Mouse (Mus musculus) MEL (cell line): ENCODE results near the gene Scarb1. TPM values are rescaled to one million over a fixed set of nuclear protein-coding genes. Genes with fewer than 3 reads are reported as not detected.

Source experiments
- DNase-seq: peaks from one replicate; pipeline ENCODE4 v3.0.0; 2011; ENCODE audit warnings: low read depth, low spot score
- H3K27ac ChIP-seq: 2 replicates; pipeline ENCODE4 v1.5.1; 2012; ENCODE audit warnings: low read depth, mild to moderate bottlenecking, control low read depth, low read length, moderate library complexity; ENCODE audit not compliant: control insufficient read depth
- H3K27me3 ChIP-seq, 2 experiments: fragments of 150-350 bp in 1 of 2; sonication (generic) in 1 of 2; 2 replicates each; pipeline ENCODE4 v1.6.1; 2012; ENCODE audit warnings: low read length in 2 of 2, mild to moderate bottlenecking in 2 of 2, improper control_type of control experiment in 1 of 2, moderate library complexity in 1 of 2; ENCODE audit not compliant: insufficient read depth in 2 of 2, control insufficient read depth in 1 of 2
- H3K36me3 ChIP-seq, 2 experiments: 2 replicates each; pipeline ENCODE4 v1.6.1; 2012 to 2014; ENCODE audit warnings: low read length in 2 of 2, improper control_type of control experiment in 1 of 2, inconsistent platforms in 1 of 2, mild to moderate bottlenecking in 1 of 2; ENCODE audit not compliant: insufficient read depth in 2 of 2, control insufficient read depth in 1 of 2
- H3K4me1 ChIP-seq, 2 experiments: fragments of 150-350 bp in 1 of 2; sonication (generic) in 1 of 2; 2 replicates each; pipeline ENCODE4 v1.6.1; 2012; ENCODE audit warnings: low read length in 2 of 2, improper control_type of control experiment in 1 of 2, mild to moderate bottlenecking in 1 of 2; ENCODE audit not compliant: insufficient read depth in 2 of 2, control insufficient read depth in 1 of 2
- H3K4me3 ChIP-seq, 2 experiments: fragments of 150-350 bp in 1 of 2; sonication (generic) in 1 of 2; 2 replicates each; pipeline ENCODE4 v1.5.1; 2012; ENCODE audit warnings: low read depth in 2 of 2, low read length in 2 of 2, mild to moderate bottlenecking in 2 of 2, moderate library complexity in 2 of 2, control low read depth in 1 of 2, improper control_type of control experiment in 1 of 2; ENCODE audit not compliant: control insufficient read depth in 1 of 2, insufficient read depth in 1 of 2
- H3K79me2 ChIP-seq: 2 replicates; pipeline ENCODE4 v1.6.1; 2012; ENCODE audit warnings: mild to moderate bottlenecking, low read length, moderate library complexity; ENCODE audit not compliant: control insufficient read depth, poor library complexity, insufficient read depth
- H3K9ac ChIP-seq: 2 replicates; pipeline ENCODE4 v1.6.1; 2012; ENCODE audit warnings: low read depth, mild to moderate bottlenecking, control low read depth, low read length, moderate library complexity; ENCODE audit not compliant: control insufficient read depth, poor library complexity, severe bottlenecking
- H3K9me3 ChIP-seq: fragments of 150-350 bp; sonication (generic); replicated peaks from 2 replicates; pipeline ENCODE4 v1.6.1; 2012; ENCODE audit warnings: mild to moderate bottlenecking, low read length, improper control_type of control experiment, moderate library complexity; ENCODE audit not compliant: insufficient read depth
- BHLHE40 ChIP-seq: IDR thresholded peaks from 2 replicates; pipeline ENCODE4 v1.6.1; 2012; ENCODE audit warnings: low read depth, mild to moderate bottlenecking, inconsistent platforms, low read length, improper control_type of control experiment, borderline replicate concordance
- CHD2 ChIP-seq: IDR thresholded peaks from 2 replicates; pipeline ENCODE4 v1.6.1; 2011; ENCODE audit warnings: low read length, improper control_type of control experiment
- E2F4 ChIP-seq: IDR thresholded peaks from 2 replicates; pipeline ENCODE4 v1.6.1; 2011; ENCODE audit warnings: low read depth, low read length, improper control_type of control experiment, borderline replicate concordance
- ETS1 ChIP-seq: IDR thresholded peaks from 2 replicates; pipeline ENCODE4 v1.6.1; 2012; ENCODE audit warnings: low read depth, mild to moderate bottlenecking, inconsistent platforms, low read length, improper control_type of control experiment, moderate library complexity
- GABPA ChIP-seq: IDR thresholded peaks from 2 replicates; pipeline ENCODE4 v1.6.1; 2012; ENCODE audit warnings: low read depth, mild to moderate bottlenecking, inconsistent platforms, low read length, improper control_type of control experiment, moderate library complexity
- JUND ChIP-seq: IDR thresholded peaks from 2 replicates; pipeline ENCODE4 v1.6.1; 2011; ENCODE audit warnings: low read depth, mild to moderate bottlenecking, improper control_type of control experiment, low read length
- MAFK ChIP-seq: IDR thresholded peaks from 2 replicates; pipeline ENCODE4 v1.6.1; 2011; ENCODE audit warnings: low read depth, mild to moderate bottlenecking, low read length, improper control_type of control experiment, borderline replicate concordance
- MAX ChIP-seq: IDR thresholded peaks from 2 replicates; pipeline ENCODE4 v1.6.1; 2011; ENCODE audit warnings: low read length, improper control_type of control experiment
- MYC ChIP-seq: IDR thresholded peaks from 2 replicates; pipeline ENCODE4 v1.6.1; 2011; ENCODE audit warnings: low read depth, mild to moderate bottlenecking, low read length, improper control_type of control experiment, moderate library complexity
- POLR2AphosphoS2 ChIP-seq: IDR thresholded peaks from 2 replicates; pipeline ENCODE4 v1.6.1; 2011; ENCODE audit warnings: low read length, improper control_type of control experiment
- RAD21 ChIP-seq: IDR thresholded peaks from 2 replicates; pipeline ENCODE4 v1.6.1; 2011; ENCODE audit warnings: mild to moderate bottlenecking, low read depth, low read length, improper control_type of control experiment
- RCOR1 ChIP-seq: IDR thresholded peaks from 2 replicates; pipeline ENCODE4 v1.6.1; 2012; ENCODE audit warnings: low read depth, mild to moderate bottlenecking, inconsistent platforms, low read length, improper control_type of control experiment
- SMC3 ChIP-seq: IDR thresholded peaks from 2 replicates; pipeline ENCODE4 v1.6.1; 2011; ENCODE audit warnings: low read depth, low read length, improper control_type of control experiment
- TAL1 ChIP-seq: IDR thresholded peaks from 2 replicates; pipeline ENCODE4 v1.6.1; 2012; ENCODE audit warnings: mild to moderate bottlenecking, inconsistent platforms, low read length, moderate library complexity, mixed read lengths
- TBP ChIP-seq: IDR thresholded peaks from 2 replicates; pipeline ENCODE4 v1.8.0; 2011; ENCODE audit warnings: low read depth, low read length, improper control_type of control experiment
- TCF12 ChIP-seq: IDR thresholded peaks from 2 replicates; pipeline ENCODE4 v1.6.1; 2014; ENCODE audit warnings: low read depth, mild to moderate bottlenecking, inconsistent platforms, low read length, improper control_type of control experiment, moderate library complexity
- UBTF ChIP-seq: IDR thresholded peaks from 2 replicates; pipeline ENCODE4 v1.6.1; 2012; ENCODE audit warnings: low read depth, mild to moderate bottlenecking, inconsistent platforms, low read length, improper control_type of control experiment, moderate library complexity, borderline replicate concordance; ENCODE audit not compliant: insufficient read depth
- USF2 ChIP-seq, 2 experiments: IDR thresholded peaks; 2 replicates each; pipeline ENCODE4 v1.6.1; 2011 to 2012; ENCODE audit warnings: improper control_type of control experiment in 2 of 2, low read length in 2 of 2, borderline replicate concordance in 1 of 2, inconsistent platforms in 1 of 2, low read depth in 1 of 2, mild to moderate bottlenecking in 1 of 2; ENCODE audit not compliant: insufficient read depth in 1 of 2
- ZC3H11A ChIP-seq: IDR thresholded peaks from 2 replicates; pipeline ENCODE4 v1.6.1; 2012; ENCODE audit warnings: low read depth, mild to moderate bottlenecking, inconsistent platforms, low read length, improper control_type of control experiment
- polyA plus RNA-seq, 2 experiments: library from polyadenylated mRNA; stranded (reverse) in 1 of 2; unstranded in 1 of 2; fragments of >175 nt in 1 of 2; fragments of >200 nt in 1 of 2; gene quantifications; 2 replicates each; pipeline versions ENCODE4 v1.2.1 to v1.2.4; 2012; ENCODE audit warnings: low replicate concordance in 2 of 2, low read depth in 1 of 2; ENCODE audit not compliant: insufficient read length in 2 of 2, insufficient read depth in 1 of 2, missing spikeins in 1 of 2
- total RNA-seq: library from RNA; depleted of rRNA; stranded (reverse); fragments of 300-350 nt; gene quantifications from 2 replicates; pipeline ENCODE4 v1.2.3, GENCODE M21; 2012

Scarb1 gene
- total and polyA plus RNA-seq, 3 experiments, result 53.1 to 98.3 TPM; not detected in 1

- TF ChIP-seq USF2 (IDR thresholded peaks at IDR 0.05; ENCODE audit: borderline replicate concordance in 1 of 2, insufficient read depth in 1 of 2, low read depth in 1 of 2, low read length in 2 of 2) (no peak), POLR2AphosphoS2 (no peak), JUND (no peak), UBTF (no peak), GABPA (no peak), SMC3 (no peak), ETS1 (no peak), CHD2 (no peak), RAD21 (no peak), RCOR1 (no peak), ZC3H11A (no peak), TAL1 (no peak), BHLHE40 (no peak)
- peaks cover 13% of the 10 kb centered on the region for H3K79me2 ChIP-seq
- H3K36me3 ChIP-seq, result peaks cover 0 to 3% of the 10 kb centered on the region in 2 experiments; a peak in 2 of 4 replicates
- H3K27me3 ChIP-seq, result no peaks in the 10 kb centered on the region
- H3K4me1 ChIP-seq, result no peaks in the 10 kb centered on the region
- no peak overlapping the region for H3K9ac ChIP-seq
- no peak overlapping the region for H3K27ac ChIP-seq
- DNase-seq, result no peak
- no peaks in the 10 kb centered on the region for H3K9me3 ChIP-seq
- H3K4me3 ChIP-seq, result no peak overlapping the region
These were observed 14.5 kb downstream of the Scarb1 start for GRCm38 (mm10) chr5:125326351-125326750.

DNA sequence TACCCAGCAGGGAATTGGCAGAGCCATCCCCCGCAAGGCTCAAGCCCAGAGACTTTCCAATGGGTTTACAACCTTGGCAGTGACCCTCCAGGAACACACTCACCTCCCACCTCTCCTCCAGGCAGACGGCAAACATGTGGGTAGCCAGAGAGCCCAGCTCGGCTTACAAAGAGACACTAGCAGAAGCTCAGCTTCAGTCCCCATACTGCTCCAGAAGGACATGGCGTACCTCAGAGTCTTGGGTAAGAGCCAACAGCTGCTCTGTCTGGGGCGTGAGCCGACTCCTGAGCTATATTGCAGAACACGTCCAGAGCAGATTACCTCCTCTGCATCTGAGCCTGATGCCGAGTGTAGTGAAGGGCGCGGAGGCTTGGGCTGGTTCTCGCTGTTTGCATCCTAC, 15.0 kb downstream of the Scarb1 start:
- no peaks in the 10 kb centered on the region for H3K4me1 ChIP-seq
- H3K27ac ChIP-seq, result no peak overlapping the region
- no peaks in the 10 kb centered on the region for H3K27me3 ChIP-seq
- H3K4me3 ChIP-seq, result no peak overlapping the region
- no peak for DNase-seq
- H3K9me3 ChIP-seq, result no peaks in the 10 kb centered on the region
- no peak overlapping the region for H3K9ac ChIP-seq
- H3K79me2 ChIP-seq, result peaks cover 10% of the 10 kb centered on the region
- TF ChIP-seq MAFK, result no peak
- TF ChIP-seq POLR2AphosphoS2, result no peak
- TF ChIP-seq MAX, result no peak
- no peak for TF ChIP-seq CHD2
- no peak for TF ChIP-seq TCF12
- no peak for TF ChIP-seq SMC3
- no peak for TF ChIP-seq TBP
- no peak for TF ChIP-seq E2F4
- TF ChIP-seq TAL1, result no peak
- TF ChIP-seq MYC, result no peak
- no peak for TF ChIP-seq RCOR1
- H3K36me3 ChIP-seq, result peaks cover 0 to 4% of the 10 kb centered on the region in 2 experiments; a peak in 2 of 4 replicates
